Mouse (Mus musculus) liver, postnatal 0 days (tissue): ENCODE measurements at regions not wholly inside any gene's neighbourhood (a gene's known extent, or its start where the extent isn't known, plus 50 kb on each side); places are given as distances from the start of the nearest gene placed in this dataset.

Experiments used
- CTCF ChIP-seq: sonication (generic); IDR thresholded peaks from 2 replicates; pipeline ENCODE4 v1.5.1; 2016; ENCODE audit warnings: antibody characterized with exemption, low read depth
- EP300 ChIP-seq: IDR thresholded peaks from 2 replicates; pipeline ENCODE4 v1.6.1; 2016; ENCODE audit warnings: antibody characterized with exemption, low read depth, mild to moderate bottlenecking

DNA sequence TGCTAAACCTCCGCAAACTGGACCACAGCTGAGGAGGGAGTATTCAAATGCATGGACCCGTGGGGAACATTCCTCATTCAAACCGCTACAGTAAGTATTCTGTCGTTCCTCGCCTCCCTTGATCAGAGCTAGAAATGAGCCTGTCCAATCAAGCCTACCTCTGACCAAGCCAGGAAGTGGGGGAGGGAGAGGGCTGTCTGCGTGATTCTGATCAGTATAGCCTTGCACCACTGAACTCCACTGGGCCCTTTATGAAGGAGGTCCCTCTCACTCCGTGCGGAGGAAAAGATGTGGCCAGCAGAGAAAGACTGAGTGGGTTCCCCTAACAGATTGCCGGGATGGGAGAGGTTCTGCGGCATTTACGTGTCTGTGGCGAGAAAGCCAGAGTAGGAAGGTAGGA, 257.4 kb upstream of the Kazn start:
- TF ChIP-seq CTCF (no peak), EP300 (no peak)
